Mouse (Mus musculus): ENCODE measurements around the gene Wfikkn1.

DNA sequence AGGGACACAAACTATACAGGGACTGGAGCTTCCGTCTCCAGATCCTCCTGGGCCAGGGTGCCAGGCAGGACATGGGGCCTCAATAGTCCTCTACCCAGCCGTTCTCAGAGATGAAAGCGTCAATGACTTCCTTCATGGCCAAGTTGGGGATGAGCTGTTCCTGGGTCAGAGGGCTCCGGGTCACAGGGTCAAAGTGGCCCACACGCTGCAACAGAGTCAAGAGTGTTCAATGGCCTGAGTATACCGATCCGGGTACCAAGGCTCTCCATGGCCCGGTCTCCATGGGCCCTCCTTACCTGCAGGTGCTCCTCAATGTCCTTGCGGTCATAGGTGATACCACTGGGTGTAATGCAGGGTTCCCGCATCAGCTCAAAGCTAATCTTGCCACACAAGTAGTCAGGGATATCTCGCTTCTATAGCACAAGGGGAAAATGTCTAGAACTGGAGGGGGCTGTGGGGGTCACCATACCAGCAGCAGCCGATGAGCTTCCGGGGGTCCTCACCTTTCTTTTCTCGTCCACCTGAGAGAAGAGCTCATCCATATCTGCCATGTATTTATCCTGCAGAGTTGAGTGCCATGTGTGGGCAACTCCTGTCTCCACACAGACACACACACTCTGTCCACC lies 49.7 kb downstream of the Wfikkn1 start:
- no peak; the same call in 1 of the 2 replicates for TF ChIP-seq ZMIZ1 (IDR thresholded peaks at IDR 0.05; ENCODE audit: low read depth, low read length)
- TF ChIP-seq UBTF (IDR thresholded peaks at IDR 0.05; ENCODE audit: borderline replicate concordance, insufficient read depth, low read depth, low read length) = no peak
